Mouse (Mus musculus) mature B cell (primary cell): ENCODE measurements around the gene Klc1.

Experiments used
- in situ Hi-C: fragments of 300-500 bp; cut with MboI; formaldehyde crosslinking; loops from 2 replicates; pipeline ENCODE4 v1.14.3; 2019

The Klc1 gene

GRCm38 (mm10) chr12:111743981-111744423 is 14.6 kb upstream of the Klc1 start:
- in situ Hi-C loops: no loop called here

- in situ Hi-C loops: no loop called here
These were observed 13.4 kb upstream of the Klc1 start for GRCm38 (mm10) chr12:111745274-111745673.

- in situ Hi-C loops: no loop called here
These were observed 12.6 kb upstream of the Klc1 start for GRCm38 (mm10) chr12:111746091-111746490.

- in situ Hi-C loops: no loop called here
These were observed 11.2 kb upstream of the Klc1 start for GRCm38 (mm10) chr12:111747421-111747820.

- in situ Hi-C loops: no loop called here
These were observed 7.9 kb upstream of the Klc1 start for GRCm38 (mm10) chr12:111750739-111751138.

GRCm38 (mm10) chr12:111752491-111752890 is 6.2 kb upstream of the Klc1 start:
- in situ Hi-C loops: no loop called here

- in situ Hi-C loops: no loop called here
These were observed 5.3 kb upstream of the Klc1 start for GRCm38 (mm10) chr12:111753347-111753746.

- in situ Hi-C loops: no loop called here
These were observed 3.9 kb upstream of the Klc1 start for GRCm38 (mm10) chr12:111754710-111755109.

GRCm38 (mm10) chr12:111755231-111755630 is 3.4 kb upstream of the Klc1 start:
- in situ Hi-C loops: no loop called here

- in situ Hi-C loops: no loop called here
These were observed 2.5 kb upstream of the Klc1 start for GRCm38 (mm10) chr12:111756082-111756697.

- in situ Hi-C loops: no loop called here
These were observed 2.0 kb upstream of the Klc1 start for GRCm38 (mm10) chr12:111756698-111757082.

- in situ Hi-C loops: no loop called here
These were observed 906 bp upstream of the Klc1 start for GRCm38 (mm10) chr12:111757561-111758325.

GRCm38 (mm10) chr12:111759176-111760061 is 770 bp downstream of the Klc1 start:
- in situ Hi-C loops: no loop called here

- in situ Hi-C loops: no loop called here
These were observed 1.8 kb downstream of the Klc1 start for GRCm38 (mm10) chr12:111760306-111760908.

- in situ Hi-C loops: no loop called here
These were observed 4.1 kb downstream of the Klc1 start for GRCm38 (mm10) chr12:111762620-111763280.

- in situ Hi-C loops: no loop called here
These were observed 7.9 kb downstream of the Klc1 start for GRCm38 (mm10) chr12:111766313-111767236.

- in situ Hi-C loops: no loop called here
These were observed 9.8 kb downstream of the Klc1 start for GRCm38 (mm10) chr12:111768322-111768928.

GRCm38 (mm10) chr12:111769306-111769705 is 10.7 kb downstream of the Klc1 start:
- in situ Hi-C loops: no loop called here

GRCm38 (mm10) chr12:111769816-111770577 is 11.3 kb downstream of the Klc1 start:
- in situ Hi-C loops: no loop called here
